Mouse (Mus musculus) forebrain, postnatal 0 days (tissue): ENCODE measurements around the gene Mylk. TPM values are rescaled to one million over a fixed set of nuclear protein-coding genes. Genes with fewer than 3 reads are reported as not detected.

Source experiments
- ATAC-seq: fragments of 200-750 bp; cut with Nextera tagmentation; 2 replicates; pipeline ENCODE4 v1.8.0; 2017; ENCODE audit warnings: mild to moderate bottlenecking, moderate library complexity
- DNase-seq: peaks from one replicate; pipeline ENCODE4 v3.0.0-alpha.2; 2015
- H3K27ac ChIP-seq: fragments of 300-500 bp; sonication (generic); 2 replicates; pipeline ENCODE4 v1.5.1; 2014; ENCODE audit warnings: low read depth, mild to moderate bottlenecking, antibody characterized with exemption, low read length, moderate library complexity, mixed read lengths
- H3K27me3 ChIP-seq: fragments of 300-500 bp; sonication (generic); 2 replicates; pipeline ENCODE4 v1.6.1; 2014; ENCODE audit warnings: mild to moderate bottlenecking, low read length, mixed read lengths; ENCODE audit not compliant: insufficient read depth
- H3K36me3 ChIP-seq: fragments of 300-500 bp; sonication (generic); 2 replicates; pipeline ENCODE4 v1.6.1; 2014; ENCODE audit warnings: mild to moderate bottlenecking, moderate library complexity; ENCODE audit not compliant: insufficient read depth
- H3K4me1 ChIP-seq: fragments of 300-500 bp; sonication (generic); 2 replicates; pipeline ENCODE4 v1.6.1; 2014; ENCODE audit warnings: antibody characterized with exemption; ENCODE audit not compliant: insufficient read depth
- H3K4me2 ChIP-seq: fragments of 300-500 bp; sonication (generic); 2 replicates; pipeline ENCODE4 v1.6.1; 2014; ENCODE audit warnings: low read depth, mild to moderate bottlenecking, moderate library complexity
- H3K4me3 ChIP-seq: fragments of 300-500 bp; sonication (generic); 2 replicates; pipeline ENCODE4 v1.5.1; 2014; ENCODE audit warnings: low read depth, low read length, mixed read lengths
- H3K9ac ChIP-seq: fragments of 300-500 bp; sonication (generic); 2 replicates; pipeline ENCODE4 v1.6.1; 2014; ENCODE audit warnings: mild to moderate bottlenecking
- H3K9me3 ChIP-seq: fragments of 300-500 bp; sonication (generic); 2 replicates; pipeline ENCODE4 v1.6.1; 2016; ENCODE audit warnings: low read length
- CTCF ChIP-seq: sonication (generic); IDR thresholded peaks from 2 replicates; pipeline ENCODE4 v1.5.1; 2016; ENCODE audit warnings: antibody characterized with exemption, control low read depth, low read depth
- WGBS: fragments of 180-500 bp; shearing (Covaris S2); extraction: QIAGEN DNeasy Blood & Tissue Kit; methylation state at CpG from one replicate; pipeline ENCODE4 v1.1.7; 2014; 5-methylcytosine and 5-hydroxymethylcytosine counted together
- polyA plus RNA-seq: library from polyadenylated mRNA; unstranded; fragments of >200 nt; fragmentation: Nextera tagmentation; extraction: Ambion mirVana; gene quantifications from 2 replicates; pipeline ENCODE4 v1.2.1, GENCODE M21; 2015
- total RNA-seq: library from RNA; depleted of rRNA; stranded (reverse); fragments of >200 nt; gene quantifications from 2 replicates; pipeline ENCODE4 v1.2.3, GENCODE M21; 2014

Gene Mylk
- total and polyA plus RNA-seq, 2 experiments from 2014 or later = 2.9 to 11.2 TPM

DNA sequence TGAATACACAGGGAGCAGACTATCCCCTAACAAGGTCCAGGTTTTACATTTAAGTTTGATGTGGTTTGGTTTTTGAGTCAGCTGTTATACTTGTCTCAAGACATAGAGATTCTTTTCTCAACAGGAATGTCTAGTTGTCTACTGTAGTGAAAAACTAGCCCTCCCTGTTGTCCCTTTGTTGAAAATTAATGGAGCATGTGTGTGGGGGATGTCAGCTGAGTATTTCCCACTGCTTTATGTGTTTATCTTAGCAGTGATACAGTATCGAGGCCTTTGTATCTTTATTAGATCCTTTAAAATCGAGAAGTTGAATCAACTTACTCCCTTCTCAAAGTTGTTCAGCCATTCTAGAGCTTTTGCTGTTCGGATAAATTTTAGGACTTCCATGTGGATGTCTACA, 7.0 kb downstream of the Mylk start:
- Histone ChIP-seq H3K4me1 (no peaks in the 10 kb centered on the region), H3K4me3 (no peak overlapping the region), H3K9ac (no peak overlapping the region), H3K9me3 (no peaks in the 10 kb centered on the region), H3K27ac (no peak overlapping the region), H3K4me2 (no peak overlapping the region), H3K36me3 (no peaks in the 10 kb centered on the region), H3K27me3 (no peaks in the 10 kb centered on the region; the same call in 1 of the 2 replicates)
- TF ChIP-seq CTCF = no peak
- no peak for ATAC-seq
- no peak for DNase-seq
- 54% methylated on average over 3 of the region's 3 CpGs for WGBS

DNA sequence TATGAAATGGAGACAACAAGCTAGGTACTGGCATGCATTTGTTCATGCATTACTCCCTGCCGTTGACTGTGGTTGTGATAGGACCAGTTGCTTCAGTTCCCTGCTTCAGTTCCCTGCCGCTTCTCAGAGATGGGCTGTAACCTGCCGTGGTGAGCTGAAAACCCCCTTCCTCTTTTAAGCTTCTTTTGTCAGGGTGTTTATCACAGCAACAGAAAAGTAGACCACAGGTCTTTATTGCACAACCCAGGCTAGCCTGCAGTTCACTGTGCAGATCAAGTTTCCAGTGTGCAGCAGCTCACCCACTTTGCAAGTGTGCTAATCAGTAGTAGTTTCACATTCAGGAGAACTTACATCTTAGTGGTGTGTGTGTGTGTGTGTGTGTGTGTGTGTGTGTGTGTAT, 8.0 kb downstream of the Mylk start:
- no peak for TF ChIP-seq CTCF
- Histone ChIP-seq H3K4me1 (no peaks in the 10 kb centered on the region), H3K4me2 (no peak overlapping the region), H3K9me3 (no peaks in the 10 kb centered on the region), H3K36me3 (no peaks in the 10 kb centered on the region), H3K27me3 (no peaks in the 10 kb centered on the region; the same call in 1 of the 2 replicates), H3K27ac (no peak overlapping the region), H3K9ac (no peak overlapping the region), H3K4me3 (no peak overlapping the region)
- no peak for DNase-seq
- ATAC-seq = no peak
- WGBS = 92% methylated on average over 3 of the region's 3 CpGs

DNA sequence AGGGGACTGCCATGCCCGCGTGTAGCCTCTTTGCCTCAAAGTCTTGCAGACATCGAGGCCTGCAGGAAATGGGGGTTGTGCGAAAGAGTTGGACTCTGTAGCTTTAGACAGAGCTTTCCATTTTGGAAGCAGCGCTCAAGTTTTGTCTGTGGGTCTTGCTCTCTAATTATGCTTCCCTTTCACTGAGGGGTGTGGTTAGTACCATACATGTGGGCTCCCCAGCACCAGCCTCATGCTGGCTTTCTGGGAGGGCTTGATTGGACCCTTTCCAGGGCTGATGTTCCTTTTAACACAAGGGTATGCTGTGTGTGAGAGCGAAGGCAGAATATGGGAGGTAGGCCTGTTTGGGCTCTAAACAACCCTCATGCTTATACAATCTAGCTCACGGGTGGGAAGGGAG, 12.0 kb downstream of the Mylk start:
- TF ChIP-seq CTCF = no peak
- Histone ChIP-seq H3K36me3 (no peaks in the 10 kb centered on the region), H3K4me2 (no peak overlapping the region), H3K4me1 (no peaks in the 10 kb centered on the region), H3K27me3 (no peaks in the 10 kb centered on the region), H3K4me3 (no peak overlapping the region), H3K27ac (no peak overlapping the region), H3K9me3 (no peaks in the 10 kb centered on the region), H3K9ac (no peak overlapping the region)
- ATAC-seq (no peak), DNase-seq (no peak)
- 68% methylated on average over 7 of the region's 7 CpGs for WGBS

DNA sequence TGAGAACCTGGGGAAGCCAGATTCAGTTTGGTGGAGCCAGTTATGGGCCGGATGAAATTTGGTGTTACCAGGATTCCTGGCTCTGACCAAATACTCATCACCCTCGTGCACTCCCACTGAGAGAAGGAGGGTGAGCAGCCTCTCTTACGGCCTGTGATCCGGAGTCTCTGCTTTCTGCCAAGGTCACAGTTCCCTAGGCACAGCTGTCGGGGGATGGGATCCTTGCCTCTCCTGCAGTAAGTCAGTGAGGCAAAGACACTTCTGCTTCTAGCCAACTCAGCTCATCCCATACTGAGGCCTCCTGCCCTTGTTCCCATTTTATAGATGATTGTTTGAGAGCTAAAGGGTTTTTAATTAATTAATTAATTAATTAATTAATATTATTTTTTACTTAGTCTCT, 13.2 kb downstream of the Mylk start:
- ATAC-seq = no peak
- 73% methylated on average over 5 of the region's 5 CpGs for WGBS
- no peak for TF ChIP-seq CTCF
- Histone ChIP-seq H3K4me2 (no peak overlapping the region), H3K4me3 (no peak overlapping the region), H3K4me1 (no peaks in the 10 kb centered on the region), H3K27me3 (no peaks in the 10 kb centered on the region), H3K9ac (no peak overlapping the region), H3K9me3 (no peaks in the 10 kb centered on the region), H3K27ac (no peak overlapping the region), H3K36me3 (no peaks in the 10 kb centered on the region)
- DNase-seq = no peak

DNA sequence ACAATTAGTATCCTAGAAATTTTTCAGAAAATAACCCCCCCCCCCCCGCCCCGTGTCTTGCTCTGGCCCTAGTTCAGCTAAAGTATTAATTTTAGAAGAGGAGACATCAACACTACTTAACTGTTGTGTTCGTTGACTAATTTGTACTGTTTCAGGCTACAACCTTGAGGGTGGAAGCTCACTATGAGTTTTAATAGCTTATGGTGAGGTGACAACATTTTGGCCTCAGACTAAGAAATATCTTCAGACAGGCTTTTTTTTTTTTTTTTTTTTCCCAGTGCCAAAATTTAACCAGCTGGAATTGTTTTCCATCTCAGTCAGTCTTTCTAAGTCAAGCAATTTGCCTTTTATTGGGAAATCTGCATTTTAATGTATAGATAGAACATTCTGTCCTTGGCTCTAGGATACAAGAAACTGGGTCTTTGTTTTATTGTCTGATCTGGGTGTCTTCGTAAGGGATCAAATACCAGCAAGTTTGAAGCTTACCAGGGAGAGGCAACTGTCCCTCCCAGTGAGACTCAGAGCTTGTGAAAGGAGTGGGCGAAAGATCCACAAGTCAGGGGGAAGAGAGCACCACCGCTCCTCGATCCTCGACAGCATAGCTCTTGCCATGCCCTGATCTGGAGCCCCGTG, 19.1 kb downstream of the Mylk start:
- Histone ChIP-seq H3K9me3 (no peaks in the 10 kb centered on the region), H3K27ac (no peak overlapping the region), H3K4me3 (no peak overlapping the region), H3K36me3 (no peaks in the 10 kb centered on the region), H3K9ac (no peak overlapping the region), H3K27me3 (no peaks in the 10 kb centered on the region), H3K4me1 (no peaks in the 10 kb centered on the region), H3K4me2 (no peak overlapping the region)
- no peak for ATAC-seq
- no peak for TF ChIP-seq CTCF
- no peak for DNase-seq
- 79% methylated on average over 9 of the region's 9 CpGs for WGBS

DNA sequence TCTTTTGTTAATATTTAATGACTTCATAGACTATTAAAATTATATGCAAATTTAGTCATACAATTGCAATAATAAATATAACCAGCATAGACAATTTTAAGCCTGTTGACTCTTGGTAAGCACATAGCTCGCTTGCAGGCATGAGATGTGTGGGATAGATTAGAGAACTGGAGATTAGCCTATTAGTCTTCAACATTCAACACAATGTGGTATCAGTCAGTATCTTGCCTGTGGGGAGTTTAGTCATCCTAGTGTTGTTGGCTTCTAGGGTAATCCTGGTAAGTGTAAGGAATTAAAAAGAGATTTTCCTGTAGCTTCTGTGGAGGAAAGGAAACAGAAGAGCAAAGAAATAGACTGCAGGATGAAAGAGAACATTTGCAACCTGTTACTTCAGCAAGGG, 20.7 kb downstream of the Mylk start:
- Histone ChIP-seq H3K4me3 (no peak overlapping the region), H3K36me3 (no peaks in the 10 kb centered on the region), H3K27me3 (no peaks in the 10 kb centered on the region), H3K27ac (no peak overlapping the region), H3K4me1 (no peaks in the 10 kb centered on the region), H3K9me3 (no peaks in the 10 kb centered on the region), H3K9ac (no peak overlapping the region), H3K4me2 (no peak overlapping the region)
- WGBS = 88% methylated on average over 1 of the region's 1 CpGs
- no peak for ATAC-seq
- DNase-seq = no peak
- TF ChIP-seq CTCF = no peak

DNA sequence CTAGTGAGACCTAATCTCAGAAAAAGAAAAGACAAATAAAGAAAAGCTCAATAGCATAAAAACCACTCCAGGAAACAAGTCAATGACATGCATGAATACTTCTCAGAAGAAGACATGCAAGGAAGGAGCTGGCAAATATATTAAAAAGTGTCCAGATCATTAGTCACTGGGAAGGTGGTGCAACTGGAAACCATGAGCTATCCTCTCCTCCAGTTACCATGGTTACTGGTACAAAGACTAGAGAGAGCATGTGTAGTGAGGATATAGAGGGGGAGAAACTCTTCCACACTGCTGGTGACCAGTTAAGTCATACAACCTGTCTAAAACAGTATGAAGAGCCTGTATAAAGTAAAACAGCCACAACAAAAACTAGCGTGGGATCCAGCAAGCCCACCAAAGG, 21.2 kb downstream of the Mylk start:
- WGBS = 84% methylated on average over 1 of the region's 1 CpGs
- no peak for TF ChIP-seq CTCF
- no peak overlapping the region for H3K9ac ChIP-seq
- no peak overlapping the region for H3K27ac ChIP-seq
- DNase-seq (no peak), ATAC-seq (no peak)
- H3K4me3 ChIP-seq = no peak overlapping the region
- H3K9me3 ChIP-seq = no peaks in the 10 kb centered on the region
- H3K4me1 ChIP-seq = no peaks in the 10 kb centered on the region
- H3K36me3 ChIP-seq = no peaks in the 10 kb centered on the region
- H3K4me2 ChIP-seq = no peak overlapping the region
- H3K27me3 ChIP-seq = no peaks in the 10 kb centered on the region
